Mouse (Mus musculus) adrenal gland (tissue): ENCODE data around the gene OR5BS1P.
"Not testable (repeated sequence)": the region's sequence is repeated elsewhere in the genome, so short reads cannot be mapped to it uniquely, and the experiment has no call there.

Experiments
- intact Hi-C: fragments of 180-260 bp; cut with DNase I; formaldehyde crosslinking; loops from one replicate; pipeline ENCODE4 v1.15.1; 2025
- long read RNA-seq, 2 experiments: library from polyadenylated mRNA; unstranded; transcript quantifications; one replicate each; pipeline ENCODE4 v2.0.0; 2020; ENCODE audit warnings: borderline replicate concordance in 1 of 2; ENCODE audit not compliant: insufficient replicate concordance in 1 of 2

Gene OR5BS1P
- long read RNA-seq, experiment 1: 0 reads
- long read RNA-seq, experiment 2: 0 reads

GRCm38 (mm10) chr15:98469596-98469995 is at the start of gene OR5BS1P:
Gene OR5BS1P (plus strand): TSS chr15:98469896.
- intact Hi-C loops: no loop called here

- intact Hi-C loops: no loop called here
Measured at GRCm38 (mm10) chr15:98420897-98421296, 48.8 kb upstream of the OR5BS1P start.

GRCm38 (mm10) chr15:98424326-98424725 is 45.4 kb upstream of the OR5BS1P start:
- intact Hi-C loops: no loop called here

GRCm38 (mm10) chr15:98424753-98425152 is 44.9 kb upstream of the OR5BS1P start:
- intact Hi-C loops: no loop called here

GRCm38 (mm10) chr15:98425188-98425587 is 44.5 kb upstream of the OR5BS1P start:
- intact Hi-C loops: no loop called here

- intact Hi-C loops: not testable (repeated sequence)
Measured at GRCm38 (mm10) chr15:98430925-98431324, 38.8 kb upstream of the OR5BS1P start, which contains the start of gene Olfr282. Gene Olfr282 (plus strand): TSS chr15:98431225.

GRCm38 (mm10) chr15:98444561-98444960 is 25.1 kb upstream of the OR5BS1P start:
- intact Hi-C loops: no loop called here

GRCm38 (mm10) chr15:98448521-98448920 is 21.2 kb upstream of the OR5BS1P start:
- intact Hi-C loops: no loop called here

- intact Hi-C loops: no loop called here
Measured at GRCm38 (mm10) chr15:98452288-98452687, 17.4 kb upstream of the OR5BS1P start, which contains the start of gene Olfr281. Gene Olfr281 (plus strand): TSS chr15:98452588.

GRCm38 (mm10) chr15:98471539-98471938 is 1.8 kb downstream of the OR5BS1P start:
- intact Hi-C loops: no loop called here

- intact Hi-C loops: no loop called here
Measured at GRCm38 (mm10) chr15:98474958-98475357, 5.3 kb downstream of the OR5BS1P start.

- intact Hi-C loops: no loop called here
Measured at GRCm38 (mm10) chr15:98475382-98475781, 5.7 kb downstream of the OR5BS1P start.

- intact Hi-C loops: no loop called here
Measured at GRCm38 (mm10) chr15:98476281-98476680, 6.6 kb downstream of the OR5BS1P start.

- intact Hi-C loops: no loop called here
Measured at GRCm38 (mm10) chr15:98479568-98480102, 9.9 kb downstream of the OR5BS1P start.

GRCm38 (mm10) chr15:98482701-98483100 is 13.0 kb downstream of the OR5BS1P start, which contains the start of gene Lalba:
Gene Lalba (minus strand): TSS chr15:98482721.
- intact Hi-C loops: no loop called here

GRCm38 (mm10) chr15:98483907-98484886 is 14.5 kb downstream of the OR5BS1P start:
- intact Hi-C loops: no loop called here

- intact Hi-C loops: no loop called here
Measured at GRCm38 (mm10) chr15:98486433-98487021, 16.8 kb downstream of the OR5BS1P start.

- intact Hi-C loops: no loop called here
Measured at GRCm38 (mm10) chr15:98491332-98491731, 21.6 kb downstream of the OR5BS1P start.

- intact Hi-C loops: no loop called here
Measured at GRCm38 (mm10) chr15:98492102-98492501, 22.4 kb downstream of the OR5BS1P start, which contains the start of gene Olfr279. Gene Olfr279 (plus strand): TSS chr15:98492402.

GRCm38 (mm10) chr15:98497631-98498030 is 27.9 kb downstream of the OR5BS1P start:
- intact Hi-C loops: no loop called here

- intact Hi-C loops: no loop called here
Measured at GRCm38 (mm10) chr15:98503317-98503716, 33.6 kb downstream of the OR5BS1P start.

GRCm38 (mm10) chr15:98504514-98504913 is 34.8 kb downstream of the OR5BS1P start:
- intact Hi-C loops: no loop called here
